Mouse (Mus musculus) megakaryocyte progenitor cell, adult 5-6 weeks (primary cell): ENCODE results near the gene Dclk1. TPM values are rescaled to one million over a fixed set of nuclear protein-coding genes. Genes with fewer than 3 reads are reported as not detected.

Experiments used
- ATAC-seq: replicated peaks from 2 replicates; pipeline ENCODE4 v1.8.0; 2016; ENCODE audit warnings: mild to moderate bottlenecking, moderate TSS enrichment, inconsistent platforms; ENCODE audit not compliant: poor library complexity
- total RNA-seq, 2 experiments: library from RNA; stranded (forward) in 1 of 2; stranded (reverse) in 1 of 2; fragments of 157-497, 149-512 nt in 1 of 2; fragments of 200-1000 nt in 1 of 2; gene quantifications; 2 replicates each; pipeline versions ENCODE4 v1.2.3 to v1.2.4; 2015 to 2017

Gene Dclk1
- total RNA-seq, 2 experiments from 2014 or later, result not detected

- no peak for ATAC-seq
These were observed 8.5 kb downstream of the Dclk1 start for GRCm38 (mm10) chr3:55250631-55251030.

GRCm38 (mm10) chr3:55260139-55260538 is 18.0 kb downstream of the Dclk1 start:
- peak; percentile 64 for ATAC-seq

GRCm38 (mm10) chr3:55266091-55266490 is 23.9 kb downstream of the Dclk1 start:
- ATAC-seq, result no peak

GRCm38 (mm10) chr3:55269802-55270201 is 27.6 kb downstream of the Dclk1 start:
- ATAC-seq, result no peak

- ATAC-seq, result no peak
These were observed 28.2 kb downstream of the Dclk1 start for GRCm38 (mm10) chr3:55270345-55270744.

- no peak for ATAC-seq
These were observed 28.8 kb downstream of the Dclk1 start for GRCm38 (mm10) chr3:55270920-55271319.

- no peak for ATAC-seq
These were observed 30.4 kb downstream of the Dclk1 start for GRCm38 (mm10) chr3:55272536-55272935.

GRCm38 (mm10) chr3:55276446-55276845 is 34.3 kb downstream of the Dclk1 start:
- ATAC-seq, result no peak

- no peak for ATAC-seq
These were observed 34.7 kb downstream of the Dclk1 start for GRCm38 (mm10) chr3:55276851-55277250.

- ATAC-seq, result no peak
These were observed 35.7 kb downstream of the Dclk1 start for GRCm38 (mm10) chr3:55277829-55278228.

- no peak for ATAC-seq
These were observed 37.8 kb downstream of the Dclk1 start for GRCm38 (mm10) chr3:55279923-55280322.

- no peak for ATAC-seq
These were observed 38.3 kb downstream of the Dclk1 start for GRCm38 (mm10) chr3:55280471-55280870.

GRCm38 (mm10) chr3:55284215-55284614 is 42.1 kb downstream of the Dclk1 start:
- no peak for ATAC-seq

- ATAC-seq, result no peak
These were observed 46.6 kb downstream of the Dclk1 start for GRCm38 (mm10) chr3:55288726-55289125.

- no peak for ATAC-seq
These were observed 49.8 kb downstream of the Dclk1 start for GRCm38 (mm10) chr3:55291964-55292363.

- no peak for ATAC-seq
These were observed 50.7 kb downstream of the Dclk1 start for GRCm38 (mm10) chr3:55292783-55293430.

- no peak for ATAC-seq
These were observed 63.5 kb downstream of the Dclk1 start for GRCm38 (mm10) chr3:55305653-55306052.

- ATAC-seq, result no peak
These were observed 65.5 kb downstream of the Dclk1 start for GRCm38 (mm10) chr3:55307553-55308177.

- ATAC-seq, result no peak
These were observed 67.8 kb downstream of the Dclk1 start for GRCm38 (mm10) chr3:55309961-55310360.

- no peak for ATAC-seq
These were observed 73.7 kb downstream of the Dclk1 start for GRCm38 (mm10) chr3:55315827-55316226.

- ATAC-seq, result no peak
These were observed 75.9 kb downstream of the Dclk1 start for GRCm38 (mm10) chr3:55318021-55318420.

- ATAC-seq, result no peak
These were observed 78.4 kb downstream of the Dclk1 start for GRCm38 (mm10) chr3:55320572-55320971.

- ATAC-seq, result no peak
These were observed 81.9 kb downstream of the Dclk1 start for GRCm38 (mm10) chr3:55324029-55324428.
